Mouse (Mus musculus): ENCODE measurements around the gene Mpzl2.

Gene Mpzl2

DNA sequence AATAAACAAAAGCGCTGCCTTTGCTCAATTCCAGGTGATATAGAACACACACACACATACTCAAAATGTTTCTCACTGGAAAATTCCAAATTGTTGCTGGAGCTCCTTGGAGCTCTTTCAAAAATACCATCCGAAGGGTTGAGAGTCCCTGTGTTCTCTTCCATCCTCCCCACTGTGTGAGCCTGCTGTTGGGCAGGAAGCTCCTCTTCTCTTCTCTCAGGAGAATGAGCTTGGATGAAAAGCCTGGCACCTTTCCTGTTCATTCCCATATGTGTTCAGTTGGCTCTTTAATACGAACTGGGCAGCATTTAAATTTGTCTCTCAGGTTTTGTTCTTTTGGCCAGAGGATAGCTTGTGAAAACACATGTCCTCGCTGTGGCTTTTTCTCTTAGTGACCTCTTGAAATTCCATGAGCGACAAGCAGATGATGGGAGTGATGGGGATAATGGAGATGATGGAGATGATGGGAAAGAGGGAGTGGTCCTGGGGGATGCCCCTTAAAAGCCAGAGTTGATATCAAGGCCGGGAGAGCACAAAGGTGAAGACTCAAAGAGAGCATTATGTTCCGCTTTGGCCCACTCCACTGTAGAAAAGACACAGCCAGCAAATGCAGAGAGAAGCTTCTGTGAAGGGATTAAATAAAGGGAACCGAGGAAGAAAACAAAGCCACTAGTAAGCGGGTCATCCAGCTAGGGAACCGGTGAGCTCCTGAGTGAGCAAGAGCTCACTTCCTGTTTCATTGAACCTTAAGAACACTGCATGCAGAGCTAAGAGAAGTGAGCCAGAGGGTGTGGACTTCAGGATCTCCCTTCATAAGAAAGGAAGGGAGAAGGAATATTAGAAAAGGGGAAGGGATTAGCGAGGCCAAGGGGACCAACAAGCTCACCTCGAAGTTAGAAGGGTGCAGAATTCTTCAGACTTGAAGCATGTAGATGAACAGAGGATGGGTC, 46.4 kb downstream of the Mpzl2 start:
- DNase-seq (ENCODE audit: low spot score): no peak

GRCm38 (mm10) chr9:45088040-45088439, 48.4 kb downstream of the Mpzl2 start:
- no peak for DNase-seq (ENCODE audit: low spot score)

GRCm38 (mm10) chr9:45090811-45091210, 51.2 kb downstream of the Mpzl2 start:
- DNase-seq (ENCODE audit: low spot score): no peak

DNA sequence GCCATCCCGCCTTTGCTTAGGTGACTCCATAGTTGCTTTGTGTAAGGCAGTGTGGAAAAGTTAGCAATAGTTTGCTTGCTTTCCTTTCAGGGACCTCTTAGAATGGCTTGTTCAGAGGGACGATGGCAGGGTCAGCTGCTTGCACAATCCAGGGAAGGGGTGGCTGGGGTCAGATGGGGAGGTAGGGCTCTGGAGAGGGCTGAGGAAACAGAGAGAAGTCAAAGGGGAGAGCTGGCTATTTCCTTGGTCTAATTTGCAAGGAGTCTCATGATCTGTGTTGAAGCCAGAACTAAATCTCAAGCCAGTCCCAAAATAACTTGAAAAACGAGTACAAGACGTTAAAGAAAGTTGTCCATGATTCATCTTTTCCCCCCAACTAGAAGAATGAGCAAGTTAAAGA, 53.0 kb downstream of the Mpzl2 start:
- DNase-seq (ENCODE audit: low spot score): no peak

DNA sequence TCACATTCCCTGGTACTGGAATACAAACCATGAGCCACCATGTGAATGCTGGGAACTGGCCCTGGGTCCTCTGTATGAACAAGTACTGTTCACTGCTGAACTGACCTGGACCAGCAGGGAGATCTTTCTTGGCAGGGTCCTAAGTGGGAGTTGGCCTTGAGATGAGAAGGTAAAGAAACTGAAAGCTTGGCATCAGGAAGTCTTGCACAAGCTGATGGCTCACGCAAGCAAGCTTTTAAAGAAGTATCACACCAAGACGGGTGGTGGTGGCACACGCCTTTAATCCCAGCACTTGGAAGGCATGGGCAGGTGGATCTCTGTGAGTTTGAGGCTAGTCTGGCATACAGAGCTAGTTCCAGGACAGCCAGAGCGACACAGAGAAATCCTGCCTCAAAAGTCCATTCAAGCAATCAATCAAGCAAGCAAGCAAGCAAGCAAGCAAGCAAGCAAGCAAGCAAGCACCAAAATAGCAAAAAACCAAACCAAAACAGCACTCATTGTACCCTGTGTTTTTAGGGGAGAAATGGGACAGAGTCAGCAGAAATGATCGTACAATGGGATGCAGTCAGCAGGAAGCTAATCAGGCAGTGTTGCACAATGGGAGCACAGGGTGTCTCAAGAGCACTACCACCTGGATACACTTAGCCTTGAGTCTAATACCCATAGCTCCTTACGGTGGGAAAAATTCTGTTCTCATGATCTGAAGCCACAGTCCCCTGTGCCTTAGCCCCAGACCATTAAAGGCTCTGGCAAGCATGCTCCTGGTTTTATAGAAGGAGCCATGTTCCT, 55.7 kb downstream of the Mpzl2 start:
- no peak for DNase-seq (ENCODE audit: low spot score)

- DNase-seq (ENCODE audit: low spot score): no peak
Measured at GRCm38 (mm10) chr9:45097877-45098276, 58.3 kb downstream of the Mpzl2 start.

DNA sequence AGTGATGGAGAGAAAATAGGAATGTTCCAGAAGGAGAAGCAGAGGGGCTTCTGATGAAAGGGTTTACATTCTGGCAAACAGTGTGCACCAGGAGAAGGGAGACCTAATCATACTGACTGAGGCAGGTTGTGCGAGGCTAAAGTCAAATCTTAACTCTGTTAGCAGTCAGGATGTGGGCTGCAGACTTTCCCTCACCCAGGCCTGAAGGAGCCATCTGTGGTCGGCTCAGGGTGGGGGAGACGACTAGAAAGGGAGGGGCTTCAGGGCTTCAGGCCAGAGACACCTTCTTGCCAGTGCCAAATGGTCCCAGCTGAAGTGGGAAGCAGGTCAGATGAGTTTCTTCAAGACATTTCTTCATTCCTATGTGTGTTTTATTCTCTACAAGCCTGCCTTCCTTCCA, 58.8 kb downstream of the Mpzl2 start:
- no peak for DNase-seq (ENCODE audit: low spot score)

- DNase-seq (ENCODE audit: low spot score): no peak
Measured at GRCm38 (mm10) chr9:45102528-45102927, 62.9 kb downstream of the Mpzl2 start.

GRCm38 (mm10) chr9:45103211-45103979, 63.8 kb downstream of the Mpzl2 start:
- DNase-seq (ENCODE audit: low spot score): no peak
